Mouse (Mus musculus) erythroblast, embryonic 14.5 days (primary cell): ENCODE data around the gene Tead3. TPM values are rescaled to one million over a fixed set of nuclear protein-coding genes. Genes with fewer than 3 reads are reported as not detected.
A peak's percentile ranks its signal among the peaks of the same experiment; 100 is the strongest.

Experiments used
- H3K27me3 ChIP-seq: 2 replicates; pipeline ENCODE4 v1.6.1; 2012; ENCODE audit warnings: inconsistent platforms; ENCODE audit not compliant: control insufficient read depth
- H3K36me3 ChIP-seq: 2 replicates; pipeline ENCODE4 v1.6.1; 2012; ENCODE audit warnings: mild to moderate bottlenecking, inconsistent platforms; ENCODE audit not compliant: control insufficient read depth
- H3K4me1 ChIP-seq: 2 replicates; pipeline ENCODE4 v1.6.1; 2012; ENCODE audit warnings: inconsistent platforms; ENCODE audit not compliant: control insufficient read depth
- H3K4me3 ChIP-seq: replicated peaks from 2 replicates; pipeline ENCODE3; 2012; ENCODE audit warnings: moderate library complexity, mild to moderate bottlenecking, inconsistent platforms
- H3K9me3 ChIP-seq: 2 replicates; pipeline ENCODE4 v1.6.1; 2012; ENCODE audit warnings: low read length, inconsistent platforms, mixed read lengths; ENCODE audit not compliant: control insufficient read depth
- GATA1 ChIP-seq: IDR thresholded peaks from 2 replicates; pipeline ENCODE4 v1.6.1; 2012; ENCODE audit warnings: low read length, inconsistent platforms, mixed read lengths
- TAL1 ChIP-seq: IDR thresholded peaks from 3 replicates; pipeline ENCODE4 v1.6.1; 2012; ENCODE audit warnings: low read length, inconsistent platforms, mixed read lengths
- polyA plus RNA-seq: library from polyadenylated mRNA; stranded (reverse); fragments of >175 nt; gene quantifications from 2 replicates; pipeline ENCODE4 v1.2.3, GENCODE M21; 2012

Tead3 gene
- polyA plus RNA-seq, 1 experiment: 0.22 TPM

DNA sequence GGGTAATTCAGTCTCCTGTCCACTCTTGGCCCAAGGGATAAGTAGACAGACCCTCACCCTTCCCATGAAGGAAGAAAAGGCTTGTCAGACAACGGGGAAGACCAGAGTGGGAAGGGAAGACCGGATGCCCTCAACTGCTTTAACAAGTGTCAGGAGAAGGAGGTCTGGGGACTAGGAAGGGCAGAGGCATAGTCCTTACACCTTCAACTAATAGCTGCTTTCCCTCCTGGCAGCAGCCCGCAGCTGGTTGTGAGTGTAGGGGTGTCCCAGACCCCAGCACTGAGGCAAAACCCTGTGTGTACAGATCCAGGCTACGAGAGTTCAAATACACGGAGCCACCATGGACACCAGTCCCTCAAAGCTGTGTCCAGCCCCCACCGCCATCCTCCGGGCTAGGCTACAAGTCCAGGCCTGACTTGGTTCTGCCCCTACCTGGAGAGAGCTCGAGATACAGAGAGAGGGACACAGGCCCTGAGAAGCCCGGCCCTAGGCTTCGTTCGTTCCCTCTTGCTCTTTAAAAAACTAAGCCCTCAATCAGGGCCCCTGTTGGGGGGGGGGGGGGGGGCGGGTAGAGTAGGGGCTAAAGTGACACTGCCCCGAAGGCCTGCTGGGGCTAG lies 1.2 kb downstream of the Tead3 start:
- H3K4me3 ChIP-seq: peak overlapping the region; percentile 61
- TF ChIP-seq TAL1 (no peak), GATA1 (no peak)

DNA sequence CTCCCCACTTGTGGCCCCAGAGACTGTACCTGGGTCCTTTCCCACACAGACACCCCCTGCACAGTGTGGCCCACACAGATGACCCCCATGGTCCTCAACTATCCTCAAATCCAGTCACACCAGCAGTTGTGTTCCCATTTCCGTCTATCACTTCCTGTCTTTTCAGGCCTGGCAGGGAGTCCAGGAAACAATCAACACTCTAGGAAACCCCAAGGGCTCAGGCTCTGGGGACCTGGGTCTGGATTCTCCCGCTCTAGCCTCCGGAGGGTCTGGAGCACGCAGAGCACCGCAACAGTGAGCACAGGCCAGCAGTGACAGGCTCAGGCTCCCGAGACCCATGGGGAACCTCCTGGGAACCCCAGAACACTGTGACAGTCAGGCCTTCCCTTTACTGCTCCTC lies 2.4 kb downstream of the Tead3 start:
- H3K4me1 ChIP-seq: peaks cover 50% of the 10 kb centered on the region
- H3K9me3 ChIP-seq: no peaks in the 10 kb centered on the region
- H3K27me3 ChIP-seq: peaks cover 80% of the 10 kb centered on the region
- H3K36me3 ChIP-seq: no peaks in the 10 kb centered on the region
- H3K4me3 ChIP-seq: no peak overlapping the region
- TF ChIP-seq GATA1: no peak
- TF ChIP-seq TAL1: no peak

More for the DNA sequence above, 1.2 kb downstream of the Tead3 start:
- Histone ChIP-seq H3K9me3 (no peaks in the 10 kb centered on the region), H3K4me1 (peaks cover 53% of the 10 kb centered on the region), H3K27me3 (peaks cover 79% of the 10 kb centered on the region), H3K36me3 (no peaks in the 10 kb centered on the region)

DNA sequence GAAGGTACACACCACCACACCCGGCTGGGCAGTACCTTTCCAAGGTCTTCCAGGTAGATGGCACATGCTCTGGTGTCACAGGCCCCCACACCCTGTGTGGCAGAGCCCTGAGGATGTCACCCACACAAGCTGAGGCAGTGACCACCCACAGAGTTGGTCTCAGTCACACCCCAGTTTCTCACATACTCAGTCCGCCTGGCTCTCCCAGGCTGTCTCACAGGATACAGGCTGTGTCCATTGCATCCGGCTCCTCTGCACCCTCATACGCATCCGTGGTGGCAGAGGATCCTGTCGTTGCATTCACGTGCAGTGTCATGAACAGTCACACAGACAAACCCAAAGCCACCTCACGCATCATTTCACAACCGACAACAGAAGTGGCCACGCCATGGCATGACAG lies 3.3 kb downstream of the Tead3 start:
- H3K27me3 ChIP-seq: peaks cover 80% of the 10 kb centered on the region

GRCm38 (mm10) chr17:28345882-28346281 lies 4.7 kb downstream of the Tead3 start:
- TF ChIP-seq GATA1 (no peak), TAL1 (no peak)
- no peak overlapping the region for H3K4me3 ChIP-seq
- peaks cover 38% of the 10 kb centered on the region for H3K4me1 ChIP-seq
- no peaks in the 10 kb centered on the region for H3K9me3 ChIP-seq
- H3K27me3 ChIP-seq: peaks cover 68% of the 10 kb centered on the region
- H3K36me3 ChIP-seq: no peaks in the 10 kb centered on the region

More for the DNA sequence above, 3.3 kb downstream of the Tead3 start:
- H3K4me1 ChIP-seq: peaks cover 45% of the 10 kb centered on the region
- no peaks in the 10 kb centered on the region for H3K9me3 ChIP-seq
- no peak overlapping the region for H3K4me3 ChIP-seq
- H3K36me3 ChIP-seq: no peaks in the 10 kb centered on the region
- TF ChIP-seq GATA1 (no peak), TAL1 (no peak)

DNA sequence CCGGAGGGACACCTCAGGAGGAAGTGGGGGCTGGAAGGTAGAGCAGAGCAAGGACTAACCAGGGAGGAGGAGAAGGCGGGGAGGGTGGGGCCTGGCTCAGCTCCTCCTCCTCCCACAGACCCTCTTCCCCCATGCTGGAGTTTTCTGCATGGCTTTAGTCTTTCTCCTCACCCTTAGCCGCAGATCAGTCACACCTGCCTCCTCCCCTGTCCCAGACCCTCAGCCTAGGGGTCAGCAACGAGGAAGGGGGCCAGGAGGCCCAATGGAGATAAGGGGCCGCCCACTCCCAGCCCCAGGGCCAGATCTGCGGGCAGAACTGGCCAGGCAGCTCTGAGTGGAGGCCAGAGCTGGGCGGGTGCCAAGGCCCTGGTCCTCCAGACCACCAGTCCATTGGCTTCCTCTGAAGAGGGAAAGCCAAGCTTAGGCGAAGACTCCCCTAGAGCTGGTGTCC lies 5.3 kb downstream of the Tead3 start:
- no peak for TF ChIP-seq TAL1
- TF ChIP-seq GATA1: no peak
- Histone ChIP-seq H3K27me3 (peaks cover 63% of the 10 kb centered on the region), H3K4me3 (no peak overlapping the region), H3K36me3 (no peaks in the 10 kb centered on the region; the same call in 1 of the 2 replicates), H3K9me3 (no peaks in the 10 kb centered on the region), H3K4me1 (peaks cover 39% of the 10 kb centered on the region)

DNA sequence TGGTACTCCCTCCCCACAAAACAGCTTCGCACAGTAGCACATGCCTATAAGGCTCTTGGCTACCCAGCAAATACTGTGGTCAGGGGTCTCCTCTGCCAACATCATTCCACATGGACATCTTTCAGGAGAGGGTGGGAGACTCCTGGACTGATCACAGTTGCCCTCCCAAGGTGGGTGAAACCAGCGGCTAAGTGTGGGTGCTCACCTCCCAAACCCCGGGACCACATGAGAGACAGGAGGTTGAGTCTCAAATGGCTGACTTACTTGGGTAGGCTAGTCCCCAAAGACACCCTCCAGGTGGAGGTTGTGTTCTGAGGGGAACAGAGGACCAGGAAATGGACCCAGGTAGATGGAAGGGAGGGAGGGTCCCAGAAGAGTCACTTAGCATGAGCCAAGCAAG lies 5.9 kb downstream of the Tead3 start:
- Histone ChIP-seq H3K36me3 (peaks cover 3% of the 10 kb centered on the region; the same call in 1 of the 2 replicates), H3K27me3 (peaks cover 57% of the 10 kb centered on the region), H3K4me1 (peaks cover 34% of the 10 kb centered on the region), H3K4me3 (no peak overlapping the region), H3K9me3 (no peaks in the 10 kb centered on the region)
- TF ChIP-seq GATA1 (no peak), TAL1 (no peak)

GRCm38 (mm10) chr17:28344050-28344607 lies 6.5 kb downstream of the Tead3 start:
- Histone ChIP-seq H3K4me1 (peaks cover 30% of the 10 kb centered on the region), H3K4me3 (no peak overlapping the region), H3K27me3 (peaks cover 52% of the 10 kb centered on the region), H3K9me3 (no peaks in the 10 kb centered on the region), H3K36me3 (peaks cover 5% of the 10 kb centered on the region; the same call in 1 of the 2 replicates)
- no peak for TF ChIP-seq GATA1
- no peak for TF ChIP-seq TAL1

GRCm38 (mm10) chr17:28341091-28341490 lies 9.5 kb downstream of the Tead3 start:
- H3K9me3 ChIP-seq: no peaks in the 10 kb centered on the region
- H3K36me3 ChIP-seq: peaks cover 8% of the 10 kb centered on the region; the same call in 1 of the 2 replicates
- no peak for TF ChIP-seq GATA1
- TF ChIP-seq TAL1: no peak
- peaks cover 28% of the 10 kb centered on the region for H3K27me3 ChIP-seq
- peaks cover 35% of the 10 kb centered on the region for H3K4me1 ChIP-seq
- H3K4me3 ChIP-seq: peak overlapping the region; percentile 26

DNA sequence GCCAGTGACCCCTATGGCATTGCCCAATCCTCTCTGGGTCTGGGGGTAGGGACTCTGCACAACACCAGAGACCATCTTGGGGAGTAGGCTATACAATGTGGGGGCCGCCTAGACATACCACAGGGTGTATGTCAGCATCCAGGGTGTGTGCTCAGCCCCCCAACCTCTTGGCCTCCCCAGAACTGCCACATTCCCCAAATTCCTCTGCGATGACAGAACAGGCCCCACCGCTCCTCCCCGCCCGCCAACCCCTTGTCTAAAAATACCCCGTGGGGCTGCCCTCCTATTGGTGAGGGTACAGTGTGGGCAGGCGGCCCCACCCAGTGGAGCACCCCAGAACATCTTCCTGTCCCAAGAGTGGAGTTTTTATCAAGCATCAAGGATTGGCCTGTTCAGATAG lies 10.0 kb downstream of the Tead3 start:
- H3K27me3 ChIP-seq: peaks cover 23% of the 10 kb centered on the region
- peaks cover 8% of the 10 kb centered on the region; the same call in 1 of the 2 replicates for H3K36me3 ChIP-seq
- TF ChIP-seq TAL1 (no peak), GATA1 (no peak)
- H3K9me3 ChIP-seq: no peaks in the 10 kb centered on the region
- H3K4me3 ChIP-seq: no peak overlapping the region
- peaks cover 34% of the 10 kb centered on the region for H3K4me1 ChIP-seq
